Mouse (Mus musculus) intestine, embryonic 14.5 days (tissue): ENCODE data around the gene Slc22a3. TPM values are rescaled to one million over a fixed set of nuclear protein-coding genes. Genes with fewer than 3 reads are reported as not detected.

Source experiments
- ATAC-seq: fragments of 200-750 bp; cut with Nextera tagmentation; replicated peaks from 2 replicates; pipeline ENCODE4 v1.8.0; 2017; ENCODE audit warnings: low read depth, moderate number of reproducible peaks, moderate TSS enrichment, moderate library complexity; ENCODE audit not compliant: low FRiP score, low TSS enrichment
- DNase-seq: peaks from one replicate; pipeline ENCODE4 v3.0.0-alpha.2; 2018; ENCODE audit warnings: low spot score
- H3K27ac ChIP-seq: fragments of 300-500 bp; sonication (generic); 2 replicates; pipeline ENCODE4 v1.5.1; 2014; ENCODE audit warnings: low read depth, mild to moderate bottlenecking, control low read depth
- H3K27me3 ChIP-seq: fragments of 300-500 bp; sonication (generic); replicated peaks from 2 replicates; pipeline ENCODE4 v1.6.1; 2014; ENCODE audit warnings: low read length, control low read depth; ENCODE audit not compliant: control insufficient read depth, insufficient read depth
- H3K36me3 ChIP-seq: fragments of 300-500 bp; sonication (generic); 2 replicates; pipeline ENCODE4 v1.6.1; 2014; ENCODE audit warnings: low read length, control low read depth; ENCODE audit not compliant: control insufficient read depth, insufficient read depth
- H3K4me1 ChIP-seq: fragments of 300-500 bp; sonication (generic); replicated peaks from 2 replicates; pipeline ENCODE4 v1.6.1; 2014; ENCODE audit warnings: low read length, control low read depth, mixed read lengths; ENCODE audit not compliant: control insufficient read depth, insufficient read depth
- H3K4me2 ChIP-seq: fragments of 300-500 bp; sonication (generic); 2 replicates; pipeline ENCODE4 v1.6.1; 2014; ENCODE audit warnings: low read length
- H3K4me3 ChIP-seq: fragments of 300-500 bp; sonication (generic); 2 replicates; pipeline ENCODE4 v1.5.1; 2014; ENCODE audit warnings: low read depth, low read length, control low read depth, mixed read lengths
- H3K9ac ChIP-seq: fragments of 300-500 bp; sonication (generic); 2 replicates; pipeline ENCODE4 v1.6.1; 2014; ENCODE audit warnings: mild to moderate bottlenecking, low read length
- H3K9me3 ChIP-seq: fragments of 300-500 bp; sonication (generic); 2 replicates; pipeline ENCODE4 v1.6.1; 2016; ENCODE audit warnings: low read length, control low read depth; ENCODE audit not compliant: control insufficient read depth
- WGBS: fragments of 180-500 bp; shearing (Covaris S2); extraction: QIAGEN DNeasy Blood & Tissue Kit; methylation state at CpG from one replicate; pipeline ENCODE4 v1.1.7; 2014; 5-methylcytosine and 5-hydroxymethylcytosine counted together
- polyA plus RNA-seq: library from polyadenylated mRNA; unstranded; fragments of >200 nt; fragmentation: Nextera tagmentation; extraction: Ambion mirVana; gene quantifications from 2 replicates; pipeline ENCODE4 v1.2.1, GENCODE M21; 2014

Gene Slc22a3
- polyA plus RNA-seq, 1 experiment from 2014 or later: 0.39 TPM

- Histone ChIP-seq H3K27me3 (no peaks in the 10 kb centered on the region), H3K9me3 (no peaks in the 10 kb centered on the region), H3K4me3 (no peak overlapping the region), H3K27ac (no peak overlapping the region), H3K4me1 (no peaks in the 10 kb centered on the region), H3K4me2 (no peak overlapping the region), H3K9ac (no peak overlapping the region), H3K36me3 (no peaks in the 10 kb centered on the region)
- ATAC-seq: no peak
- no peak for DNase-seq
- 85% methylated on average over 5 of the region's 5 CpGs for WGBS
Observed at GRCm38 (mm10) chr17:12489888-12490287, 17.6 kb downstream of the Slc22a3 start.

- no peak overlapping the region for H3K4me3 ChIP-seq
- H3K36me3 ChIP-seq: no peaks in the 10 kb centered on the region
- no peak; the same call in 1 of the 2 replicates for ATAC-seq
- H3K27me3 ChIP-seq: no peaks in the 10 kb centered on the region
- H3K9me3 ChIP-seq: no peaks in the 10 kb centered on the region
- no peak for DNase-seq
- H3K27ac ChIP-seq: no peak overlapping the region
- H3K4me2 ChIP-seq: no peak overlapping the region
- H3K4me1 ChIP-seq: no peaks in the 10 kb centered on the region
- 62% methylated on average over 3 of the region's 3 CpGs for WGBS
- H3K9ac ChIP-seq: no peak overlapping the region
Observed at GRCm38 (mm10) chr17:12485657-12486056, 21.8 kb downstream of the Slc22a3 start.

- no peak overlapping the region for H3K4me3 ChIP-seq
- H3K27me3 ChIP-seq: no peaks in the 10 kb centered on the region
- WGBS: 49% methylated on average over 2 of the region's 2 CpGs
- no peak overlapping the region for H3K4me2 ChIP-seq
- H3K36me3 ChIP-seq: no peaks in the 10 kb centered on the region
- no peaks in the 10 kb centered on the region for H3K9me3 ChIP-seq
- DNase-seq (no peak), ATAC-seq (no peak)
- H3K9ac ChIP-seq: no peak overlapping the region
- H3K27ac ChIP-seq: no peak overlapping the region
- no peaks in the 10 kb centered on the region for H3K4me1 ChIP-seq
Observed at GRCm38 (mm10) chr17:12479416-12479815, 28.1 kb downstream of the Slc22a3 start.

GRCm38 (mm10) chr17:12474509-12475083, 32.9 kb downstream of the Slc22a3 start:
- Histone ChIP-seq H3K9ac (no peak overlapping the region), H3K4me1 (no peaks in the 10 kb centered on the region), H3K27ac (no peak overlapping the region), H3K9me3 (no peaks in the 10 kb centered on the region), H3K27me3 (no peaks in the 10 kb centered on the region), H3K4me2 (no peak overlapping the region), H3K4me3 (no peak overlapping the region), H3K36me3 (no peaks in the 10 kb centered on the region)
- no peak for ATAC-seq
- WGBS: 73% methylated on average over 3 of the region's 3 CpGs
- DNase-seq: no peak

- Histone ChIP-seq H3K4me3 (no peak overlapping the region), H3K4me2 (no peak overlapping the region), H3K27ac (no peak overlapping the region), H3K36me3 (no peaks in the 10 kb centered on the region), H3K9me3 (no peaks in the 10 kb centered on the region), H3K27me3 (no peaks in the 10 kb centered on the region), H3K9ac (no peak overlapping the region), H3K4me1 (no peaks in the 10 kb centered on the region)
- ATAC-seq (no peak), DNase-seq (no peak)
Observed at GRCm38 (mm10) chr17:12472547-12472946, 35.0 kb downstream of the Slc22a3 start.

GRCm38 (mm10) chr17:12468745-12469144, 38.8 kb downstream of the Slc22a3 start:
- 84% methylated on average over 5 of the region's 5 CpGs for WGBS
- DNase-seq: no peak

GRCm38 (mm10) chr17:12467642-12468041, 39.9 kb downstream of the Slc22a3 start:
- Histone ChIP-seq H3K4me1 (no peaks in the 10 kb centered on the region), H3K36me3 (no peaks in the 10 kb centered on the region), H3K4me2 (no peak overlapping the region), H3K27me3 (no peaks in the 10 kb centered on the region), H3K9me3 (no peaks in the 10 kb centered on the region), H3K4me3 (no peak overlapping the region), H3K9ac (no peak overlapping the region), H3K27ac (no peak overlapping the region)
- no peak for DNase-seq
- ATAC-seq: no peak
- WGBS: 79% methylated on average over 3 of the region's 3 CpGs

More at GRCm38 (mm10) chr17:12468745-12469144, 38.8 kb downstream of the Slc22a3 start:
- H3K4me3 ChIP-seq: no peak overlapping the region
- no peaks in the 10 kb centered on the region for H3K9me3 ChIP-seq
- no peak overlapping the region for H3K4me2 ChIP-seq
- no peak for ATAC-seq
- H3K9ac ChIP-seq: no peak overlapping the region
- H3K27ac ChIP-seq: no peak overlapping the region
- no peaks in the 10 kb centered on the region for H3K4me1 ChIP-seq
- no peaks in the 10 kb centered on the region for H3K27me3 ChIP-seq
- H3K36me3 ChIP-seq: no peaks in the 10 kb centered on the region

- Histone ChIP-seq H3K4me1 (no peaks in the 10 kb centered on the region), H3K27ac (no peak overlapping the region), H3K9ac (no peak overlapping the region), H3K9me3 (no peaks in the 10 kb centered on the region), H3K36me3 (no peaks in the 10 kb centered on the region), H3K4me2 (no peak overlapping the region), H3K4me3 (no peak overlapping the region), H3K27me3 (no peaks in the 10 kb centered on the region)
- ATAC-seq (no peak), DNase-seq (no peak)
- WGBS: 77% methylated on average over 4 of the region's 4 CpGs
Observed at GRCm38 (mm10) chr17:12466501-12467000, 41.0 kb downstream of the Slc22a3 start.

- H3K27ac ChIP-seq: no peak overlapping the region
Observed at GRCm38 (mm10) chr17:12461168-12461567, 46.3 kb downstream of the Slc22a3 start.

More at GRCm38 (mm10) chr17:12461168-12461567, 46.3 kb downstream of the Slc22a3 start:
- H3K9ac ChIP-seq: no peak overlapping the region
- H3K9me3 ChIP-seq: 0 out of 2 replicates have a peak, but pooled peaks cover 2% of the 10 kb centered on the region
- no peak for ATAC-seq
- H3K27me3 ChIP-seq: no peaks in the 10 kb centered on the region
- H3K4me3 ChIP-seq: no peak overlapping the region
- no peaks in the 10 kb centered on the region for H3K4me1 ChIP-seq
- H3K36me3 ChIP-seq: no peaks in the 10 kb centered on the region
- DNase-seq: no peak
- H3K4me2 ChIP-seq: no peak overlapping the region
